Mouse (Mus musculus) heart, adult 2 months (tissue): Measurements from ENCODE around the gene Ebf1. TPM values are rescaled to one million over a fixed set of nuclear protein-coding genes. Genes with fewer than 3 reads are reported as not detected.

Experiments used
- DNase-seq, 2 experiments: peaks; one replicate each; pipeline ENCODE4 v3.0.0; 2021
- H3K27ac ChIP-seq: fragments of 200-600 bp; 2 replicates; pipeline ENCODE4 v1.8.1; 2022
- H3K27me3 ChIP-seq: fragments of 200-500 bp; 2 replicates; pipeline ENCODE4 v1.6.1; 2012; ENCODE audit warnings: mild to moderate bottlenecking, low read length, inconsistent platforms, mixed read lengths; ENCODE audit not compliant: control insufficient read depth, insufficient read depth
- H3K36me3 ChIP-seq: fragments of 200-500 bp; 2 replicates; pipeline ENCODE4 v1.6.1; 2012; ENCODE audit warnings: low read length, inconsistent platforms; ENCODE audit not compliant: control insufficient read depth, insufficient read depth
- H3K4me1 ChIP-seq: fragments of 200-500 bp; 2 replicates; pipeline ENCODE4 v1.6.1; 2011; ENCODE audit warnings: low read length; ENCODE audit not compliant: control insufficient read depth, insufficient read depth
- H3K4me3 ChIP-seq: fragments of 200-600 bp; 2 replicates; pipeline ENCODE4 v1.8.1; 2022
- H3K79me2 ChIP-seq: fragments of 200-500 bp; replicated peaks from 2 replicates; pipeline ENCODE4 v1.6.1; 2012; ENCODE audit warnings: mild to moderate bottlenecking, inconsistent platforms, low read length, moderate library complexity, mixed read lengths; ENCODE audit not compliant: control insufficient read depth, insufficient read depth
- H3K9ac ChIP-seq: fragments of 200-500 bp; 2 replicates; pipeline ENCODE4 v1.6.1; 2012; ENCODE audit warnings: low read depth, mild to moderate bottlenecking, control low read depth, inconsistent platforms, low read length, mixed read lengths
- CTCF ChIP-seq: fragments of 200-600 bp; IDR thresholded peaks from 2 replicates; pipeline ENCODE4 v1.8.1; 2022; ENCODE audit warnings: antibody characterized with exemption, mild to moderate bottlenecking, moderate library complexity
- EP300 ChIP-seq: fragments of 200-500 bp; IDR thresholded peaks from 2 replicates; pipeline ENCODE4 v1.6.1; 2011; ENCODE audit warnings: low read depth, low read length, control low read depth; ENCODE audit not compliant: insufficient read depth
- POLR2A ChIP-seq: fragments of 200-500 bp; IDR thresholded peaks from 2 replicates; pipeline ENCODE4 v1.6.1; 2011; ENCODE audit warnings: mild to moderate bottlenecking, low read depth, low read length, control low read depth; ENCODE audit not compliant: insufficient read depth
- WGBS: fragments of 180-500 bp; shearing (Covaris S2); methylation state at CpG from one replicate; pipeline ENCODE4 v1.1.7; 2018; 5-methylcytosine and 5-hydroxymethylcytosine counted together
- intact Hi-C: fragments of 180-260 bp; cut with DNase I; formaldehyde crosslinking; loops from one replicate; pipeline ENCODE4 v1.15.1; 2025
- polyA plus RNA-seq: library from polyadenylated mRNA; depleted of rRNA; stranded (reverse); fragments of >200 nt; gene quantifications from 2 replicates; pipeline ENCODE4 v1.2.3, GENCODE M21; 2012
- total RNA-seq, 2 experiments: library from RNA; stranded (reverse); gene quantifications; 2 replicates each; pipeline ENCODE4 v1.2.3; 2021

Gene Ebf1
- total and polyA plus RNA-seq, 3 experiments, result 11.4 to 13.6 (median 12.2) TPM

DNA sequence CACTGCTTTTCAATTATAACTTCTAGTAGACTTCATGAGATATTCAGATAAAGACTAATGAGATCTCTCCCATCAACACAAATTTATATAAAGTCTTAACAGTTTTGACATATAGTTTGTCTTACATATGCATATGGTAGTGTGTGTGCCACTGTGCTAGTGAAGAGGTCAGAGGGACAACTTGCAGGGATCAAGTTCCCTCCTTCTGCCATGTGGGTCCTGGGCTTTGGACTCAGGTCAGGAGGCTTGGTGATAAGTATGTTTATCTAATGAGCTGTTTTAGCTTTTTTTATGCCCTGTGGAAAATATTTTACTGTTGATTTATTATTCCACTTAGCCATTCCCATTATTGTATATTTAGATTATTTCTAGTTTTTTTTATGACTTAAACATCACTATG lies 93.7 kb downstream of the Ebf1 start:
- intact Hi-C loops, result no loop called here
- H3K27ac ChIP-seq, result no peak overlapping the region
- no peak overlapping the region for H3K4me3 ChIP-seq
- no peaks in the 10 kb centered on the region for H3K79me2 ChIP-seq
- DNase-seq, result no peak
- peaks cover 15% of the 10 kb centered on the region for H3K36me3 ChIP-seq
- H3K9ac ChIP-seq, result no peak overlapping the region
- no peak for TF ChIP-seq EP300
- TF ChIP-seq CTCF, result no peak
- TF ChIP-seq POLR2A, result no peak
- H3K4me1 ChIP-seq, result peaks cover 12% of the 10 kb centered on the region
- H3K27me3 ChIP-seq, result no peaks in the 10 kb centered on the region

- Histone ChIP-seq H3K27me3 (no peaks in the 10 kb centered on the region), H3K27ac (peak overlapping the region; percentile 8; the same call in 1 of the 2 replicates), H3K36me3 (peaks cover 16% of the 10 kb centered on the region), H3K4me1 (peaks cover 11% of the 10 kb centered on the region), H3K79me2 (no peaks in the 10 kb centered on the region), H3K9ac (no peak overlapping the region), H3K4me3 (no peak overlapping the region)
- 65% methylated on average over 5 of the region's 5 CpGs for WGBS
- TF ChIP-seq EP300 (no peak), POLR2A (no peak), CTCF (no peak)
- intact Hi-C loops, result no loop called here
- no peak for DNase-seq
These were observed 97.1 kb downstream of the Ebf1 start for GRCm38 (mm10) chr11:44714188-44714587.

DNA sequence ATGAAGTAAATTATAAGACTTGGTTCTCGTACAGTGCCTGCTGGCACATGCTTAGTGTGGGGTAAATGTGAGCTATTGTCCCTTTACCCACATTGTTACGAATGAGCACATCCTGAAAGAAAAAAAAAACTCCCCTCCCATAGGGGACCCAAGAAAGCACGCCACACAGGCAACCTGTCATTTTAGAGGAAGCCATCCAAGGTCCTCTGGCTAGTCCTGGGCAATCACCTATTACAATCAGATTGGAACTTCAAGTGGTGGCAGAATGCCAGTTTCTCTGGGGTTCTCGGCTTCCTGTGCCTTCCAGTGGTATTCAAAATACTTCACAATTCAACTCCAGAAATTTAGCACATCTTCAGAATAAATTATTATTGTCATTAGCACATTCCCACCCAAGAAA lies 98.7 kb downstream of the Ebf1 start:
- H3K27me3 ChIP-seq, result no peaks in the 10 kb centered on the region
- WGBS, result 26% methylated on average over 4 of the region's 4 CpGs
- no peak for TF ChIP-seq EP300
- no peak for TF ChIP-seq POLR2A
- TF ChIP-seq CTCF, result no peak
- H3K4me1 ChIP-seq, result peaks cover 11% of the 10 kb centered on the region
- H3K79me2 ChIP-seq, result no peaks in the 10 kb centered on the region
- DNase-seq, result no peak
- peak overlapping the region; percentile 70 for H3K27ac ChIP-seq
- intact Hi-C loops, result loop anchor here (2.0 kb wide), 1 partner anchor 25 kb away; no protein-coding TSS in a partner anchor
- peaks cover 14% of the 10 kb centered on the region for H3K36me3 ChIP-seq
- no peak overlapping the region for H3K4me3 ChIP-seq
- H3K9ac ChIP-seq, result no peak overlapping the region

DNA sequence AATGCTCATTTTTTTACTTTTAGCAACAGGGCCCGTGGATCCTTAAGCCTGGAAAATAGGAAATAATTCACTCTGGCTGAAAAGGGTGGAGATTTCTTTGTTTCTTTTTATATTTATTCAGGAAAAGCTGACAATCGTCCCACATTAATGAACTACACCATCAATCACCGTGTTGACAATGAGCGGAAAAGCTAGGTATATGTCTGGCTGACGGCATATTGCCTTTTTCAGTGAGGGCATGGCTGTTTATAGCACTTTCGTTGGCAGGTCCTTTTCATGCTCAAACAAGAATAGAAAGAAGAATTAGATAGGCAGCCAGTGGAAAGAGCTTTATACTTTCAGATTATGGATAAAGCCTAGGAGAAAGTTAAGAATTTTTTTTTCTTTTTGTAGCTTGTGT lies 99.8 kb downstream of the Ebf1 start:
- TF ChIP-seq EP300 (no peak), POLR2A (no peak), CTCF (no peak)
- no peak overlapping the region for H3K4me3 ChIP-seq
- no peak for DNase-seq
- 41% methylated on average over 6 of the region's 6 CpGs for WGBS
- peak overlapping the region; percentile 70 for H3K27ac ChIP-seq
- intact Hi-C loops, result loop anchor here (2.0 kb wide), 1 partner anchor 24 kb away; no protein-coding TSS in a partner anchor
- H3K36me3 ChIP-seq, result peaks cover 14% of the 10 kb centered on the region
- H3K79me2 ChIP-seq, result no peaks in the 10 kb centered on the region
- H3K4me1 ChIP-seq, result peaks cover 11% of the 10 kb centered on the region
- H3K27me3 ChIP-seq, result no peaks in the 10 kb centered on the region
- H3K9ac ChIP-seq, result no peak overlapping the region

- no peaks in the 10 kb centered on the region for H3K27me3 ChIP-seq
- no peak for TF ChIP-seq EP300
- TF ChIP-seq POLR2A, result no peak
- no peak for TF ChIP-seq CTCF
- no peak overlapping the region for H3K9ac ChIP-seq
- no peaks in the 10 kb centered on the region for H3K79me2 ChIP-seq
- no peak overlapping the region for H3K4me3 ChIP-seq
- H3K36me3 ChIP-seq, result peaks cover 14% of the 10 kb centered on the region
- intact Hi-C loops, result loop anchor here (2.0 kb wide), 1 partner anchor 23 kb away; no protein-coding TSS in a partner anchor
- peaks cover 11% of the 10 kb centered on the region for H3K4me1 ChIP-seq
- 85% methylated on average over 7 of the region's 7 CpGs for WGBS
- no peak for DNase-seq
- peak overlapping the region; percentile 70 for H3K27ac ChIP-seq
These were observed 100.5 kb downstream of the Ebf1 start for GRCm38 (mm10) chr11:44717636-44718035.

GRCm38 (mm10) chr11:44721976-44722375 lies 104.9 kb downstream of the Ebf1 start:
- Histone ChIP-seq H3K4me1 (peaks cover 4% of the 10 kb centered on the region), H3K27me3 (no peaks in the 10 kb centered on the region), H3K9ac (no peak overlapping the region), H3K4me3 (no peak overlapping the region), H3K27ac (no peak overlapping the region), H3K36me3 (peaks cover 5% of the 10 kb centered on the region; the same call in 1 of the 2 replicates), H3K79me2 (no peaks in the 10 kb centered on the region; the same call in 1 of the 2 replicates)
- no peak for DNase-seq
- TF ChIP-seq CTCF (no peak), POLR2A (no peak), EP300 (no peak)
- intact Hi-C loops, result loop anchor here (2.0 kb wide), 2 partner anchors 43 to 253 kb away; no protein-coding TSS in a partner anchor
- 94% methylated on average over 4 of the region's 4 CpGs for WGBS
